Mouse (Mus musculus) liver, embryonic 11.5 days (tissue): ENCODE measurements around the gene Islr. TPM values are rescaled to one million over a fixed set of nuclear protein-coding genes. Genes with fewer than 3 reads are reported as not detected.

Source experiments
- ATAC-seq: fragments of 200-750 bp; cut with Nextera tagmentation; replicated peaks from 2 replicates; pipeline ENCODE4 v1.8.0; 2017; ENCODE audit warnings: moderate number of reproducible peaks, mild to moderate bottlenecking, moderate TSS enrichment, moderate library complexity; ENCODE audit not compliant: low FRiP score
- DNase-seq: peaks from one replicate; pipeline ENCODE4 v3.0.0-alpha.2; 2017; ENCODE audit warnings: low spot score
- H3K27ac ChIP-seq: fragments of 300-500 bp; sonication (generic); 2 replicates; pipeline ENCODE4 v1.5.1; 2014; ENCODE audit warnings: mild to moderate bottlenecking, low read depth, low read length, control low read depth
- H3K27me3 ChIP-seq: fragments of 300-500 bp; sonication (generic); replicated peaks from 2 replicates; pipeline ENCODE4 v1.6.1; 2014; ENCODE audit warnings: low read length, mixed read lengths; ENCODE audit not compliant: control insufficient read depth, insufficient read depth
- H3K36me3 ChIP-seq: fragments of 300-500 bp; sonication (generic); 2 replicates; pipeline ENCODE4 v1.6.1; 2014; ENCODE audit warnings: mild to moderate bottlenecking, low read length, moderate library complexity, mixed read lengths; ENCODE audit not compliant: control insufficient read depth, insufficient read depth
- H3K4me1 ChIP-seq: fragments of 300-500 bp; sonication (generic); replicated peaks from 2 replicates; pipeline ENCODE4 v1.6.1; 2014; ENCODE audit warnings: low read length, mixed read lengths; ENCODE audit not compliant: control insufficient read depth, insufficient read depth
- H3K4me2 ChIP-seq: fragments of 300-500 bp; sonication (generic); 2 replicates; pipeline ENCODE4 v1.6.1; 2014; ENCODE audit warnings: mild to moderate bottlenecking, control low read depth, moderate library complexity
- H3K4me3 ChIP-seq: fragments of 300-500 bp; sonication (generic); 2 replicates; pipeline ENCODE4 v1.5.1; 2014; ENCODE audit warnings: low read depth, low read length, control low read depth
- H3K9ac ChIP-seq: fragments of 300-500 bp; sonication (generic); 2 replicates; pipeline ENCODE4 v1.6.1; 2014; ENCODE audit warnings: low read depth, low read length, control low read depth
- H3K9me3 ChIP-seq: fragments of 300-500 bp; sonication (generic); 2 replicates; pipeline ENCODE4 v1.6.1; 2016; ENCODE audit warnings: low read length, inconsistent platforms, mixed read lengths; ENCODE audit not compliant: control insufficient read depth
- WGBS: fragments of 180-500 bp; shearing (Covaris S2); extraction: QIAGEN DNeasy Blood & Tissue Kit; methylation state at CpG from one replicate; pipeline ENCODE4 v1.1.7; 2014; 5-methylcytosine and 5-hydroxymethylcytosine counted together
- polyA plus RNA-seq: library from polyadenylated mRNA; unstranded; fragments of >200 nt; fragmentation: Nextera tagmentation; extraction: Ambion mirVana; gene quantifications from 2 replicates; pipeline ENCODE4 v1.2.1, GENCODE M21; 2014

The Islr gene
- polyA plus RNA-seq, 1 experiment from 2014 or later = 8.5 TPM

GRCm38 (mm10) chr9:58247064-58247759, 43.1 kb upstream of the Islr start:
- Histone ChIP-seq H3K4me2 (peak overlapping the region; percentile 89), H3K27me3 (no peaks in the 10 kb centered on the region), H3K27ac (peak overlapping the region; percentile 79), H3K9me3 (no peaks in the 10 kb centered on the region), H3K4me1 (peaks cover 46% of the 10 kb centered on the region), H3K4me3 (peak overlapping the region; percentile 72), H3K9ac (peak overlapping the region; percentile 66), H3K36me3 (peaks cover 4% of the 10 kb centered on the region; the same call in 1 of the 2 replicates)
- 11% methylated on average over 25 of the region's 25 CpGs for WGBS
- ATAC-seq (peak; percentile 83), DNase-seq (peak; percentile 78)

GRCm38 (mm10) chr9:58246083-58246591, 42.0 kb upstream of the Islr start:
- Histone ChIP-seq H3K27me3 (no peaks in the 10 kb centered on the region), H3K9me3 (no peaks in the 10 kb centered on the region), H3K36me3 (peaks cover 4% of the 10 kb centered on the region; the same call in 1 of the 2 replicates), H3K4me3 (peak overlapping the region; percentile 72), H3K4me2 (peak overlapping the region; percentile 89), H3K9ac (no peak overlapping the region), H3K4me1 (peaks cover 56% of the 10 kb centered on the region), H3K27ac (no peak overlapping the region)
- peak; percentile 56 for ATAC-seq
- WGBS = 28% methylated on average over 4 of the region's 4 CpGs
- DNase-seq = no peak

GRCm38 (mm10) chr9:58243696-58244095, 39.6 kb upstream of the Islr start:
- DNase-seq (no peak), ATAC-seq (no peak)
- WGBS = 81% methylated on average over 6 of the region's 6 CpGs
- no peak overlapping the region for H3K4me3 ChIP-seq
- peaks cover 4% of the 10 kb centered on the region; the same call in 1 of the 2 replicates for H3K36me3 ChIP-seq
- H3K9me3 ChIP-seq = no peaks in the 10 kb centered on the region
- no peak overlapping the region for H3K9ac ChIP-seq
- peaks cover 46% of the 10 kb centered on the region for H3K4me1 ChIP-seq
- H3K27ac ChIP-seq = no peak overlapping the region
- H3K4me2 ChIP-seq = no peak overlapping the region
- H3K27me3 ChIP-seq = no peaks in the 10 kb centered on the region

DNA sequence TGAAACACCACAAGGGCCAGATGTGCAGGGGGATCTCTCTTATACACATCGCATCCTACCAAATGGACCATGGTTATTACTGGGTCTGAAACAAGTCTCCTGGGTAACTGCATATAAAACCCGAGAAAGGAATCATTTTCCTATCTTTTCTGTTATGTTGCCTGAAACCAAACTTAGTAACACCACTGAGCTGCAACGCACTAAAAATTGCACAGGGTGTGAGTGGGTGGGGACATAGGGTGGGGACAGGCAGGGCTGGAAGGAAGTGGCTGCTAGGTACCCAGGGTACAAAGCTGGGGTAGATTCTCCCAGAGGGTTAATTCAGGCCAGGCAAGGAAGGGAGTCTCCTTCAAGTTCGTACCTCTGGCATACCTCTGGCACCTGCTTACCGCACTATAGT, 38.6 kb upstream of the Islr start:
- ATAC-seq (no peak), DNase-seq (no peak)
- Histone ChIP-seq H3K36me3 (peaks cover 4% of the 10 kb centered on the region; the same call in 1 of the 2 replicates), H3K4me1 (peaks cover 42% of the 10 kb centered on the region), H3K27me3 (no peaks in the 10 kb centered on the region), H3K4me3 (no peak overlapping the region), H3K4me2 (no peak overlapping the region), H3K9me3 (no peaks in the 10 kb centered on the region), H3K9ac (no peak overlapping the region), H3K27ac (no peak overlapping the region)
- 74% methylated on average over 5 of the region's 5 CpGs for WGBS

DNA sequence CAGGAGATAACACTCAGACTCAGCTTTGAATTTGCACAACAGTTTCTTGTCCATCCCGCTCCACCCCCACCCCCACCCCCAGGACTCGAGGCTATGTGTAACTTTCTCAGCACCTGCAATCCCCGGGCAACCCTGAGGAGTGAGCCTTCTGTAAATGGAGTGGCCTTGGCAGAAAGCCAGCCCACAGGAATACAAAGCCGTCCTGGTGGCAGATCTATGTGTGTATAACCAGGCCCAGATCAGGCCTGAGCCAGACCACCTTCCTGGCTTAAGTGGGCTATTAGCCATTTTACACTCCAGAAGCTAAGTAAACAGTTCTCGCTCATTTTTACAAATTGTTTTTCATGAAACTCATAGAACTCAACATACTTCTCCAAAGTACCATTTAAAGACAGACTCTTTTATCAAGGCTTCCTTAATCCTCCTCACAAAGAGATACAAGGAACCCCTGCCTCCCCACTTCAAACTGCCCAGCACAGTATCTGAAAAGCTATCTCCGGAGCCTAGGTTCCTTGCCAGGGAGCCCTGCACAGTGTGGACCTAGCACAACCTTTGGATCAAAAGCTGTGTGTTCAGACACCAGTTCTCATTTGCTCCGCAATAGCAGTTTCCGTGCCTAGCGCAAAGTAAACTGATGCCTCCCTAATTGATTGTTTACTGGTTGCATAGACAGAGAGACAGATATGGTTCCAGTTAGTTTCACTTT, 37.8 kb upstream of the Islr start:
- no peak overlapping the region for H3K4me2 ChIP-seq
- H3K27me3 ChIP-seq = no peaks in the 10 kb centered on the region
- no peak overlapping the region; the same call in 1 of the 2 replicates for H3K27ac ChIP-seq
- 65% methylated on average over 9 of the region's 9 CpGs for WGBS
- peaks cover 4% of the 10 kb centered on the region; the same call in 1 of the 2 replicates for H3K36me3 ChIP-seq
- DNase-seq (no peak), ATAC-seq (no peak)
- H3K9me3 ChIP-seq = no peaks in the 10 kb centered on the region
- no peak overlapping the region for H3K9ac ChIP-seq
- H3K4me1 ChIP-seq = peaks cover 36% of the 10 kb centered on the region
- no peak overlapping the region for H3K4me3 ChIP-seq

- Histone ChIP-seq H3K27me3 (no peaks in the 10 kb centered on the region), H3K4me3 (no peak overlapping the region), H3K27ac (no peak overlapping the region), H3K4me2 (no peak overlapping the region), H3K36me3 (peaks cover 28% of the 10 kb centered on the region), H3K4me1 (no peaks in the 10 kb centered on the region; the same call in 1 of the 2 replicates), H3K9me3 (no peaks in the 10 kb centered on the region), H3K9ac (no peak overlapping the region)
- DNase-seq (no peak), ATAC-seq (no peak)
- WGBS = 93% methylated on average over 28 of the region's 28 CpGs
Measured at GRCm38 (mm10) chr9:58234502-58235015, 30.5 kb upstream of the Islr start.

GRCm38 (mm10) chr9:58232374-58232773, 28.3 kb upstream of the Islr start:
- 0 out of 2 replicates have a peak overlapping the region, but pooled peaks have one; percentile 50 for H3K27ac ChIP-seq
- 45% methylated on average over 5 of the region's 5 CpGs for WGBS
- H3K9me3 ChIP-seq = no peaks in the 10 kb centered on the region
- DNase-seq = no peak
- H3K4me3 ChIP-seq = no peak overlapping the region
- no peaks in the 10 kb centered on the region; the same call in 1 of the 2 replicates for H3K4me1 ChIP-seq
- H3K4me2 ChIP-seq = no peak overlapping the region
- no peak; the same call in 1 of the 2 replicates for ATAC-seq
- H3K9ac ChIP-seq = no peak overlapping the region
- no peaks in the 10 kb centered on the region for H3K27me3 ChIP-seq
- peaks cover 49% of the 10 kb centered on the region for H3K36me3 ChIP-seq

DNA sequence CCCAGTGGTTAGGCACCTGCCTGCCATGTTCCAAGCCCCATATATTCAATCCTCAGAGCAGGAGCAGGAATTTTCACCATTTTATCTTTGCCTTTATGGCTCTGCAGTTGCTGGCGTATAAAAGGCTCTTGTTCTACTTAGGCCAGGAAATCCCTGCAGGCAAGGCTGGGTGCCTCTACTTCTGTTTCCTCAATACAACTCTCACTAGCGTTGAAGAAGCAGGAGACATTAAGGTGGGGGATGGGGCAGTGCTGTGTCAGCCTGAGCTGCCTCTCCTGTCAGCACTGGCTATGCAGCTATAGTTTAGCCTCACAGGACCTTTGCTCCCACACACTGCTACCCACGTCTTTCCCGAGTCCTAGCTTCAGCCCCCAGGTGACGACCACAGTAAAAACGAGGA, 27.6 kb upstream of the Islr start:
- ATAC-seq (no peak), DNase-seq (no peak)
- Histone ChIP-seq H3K4me1 (no peaks in the 10 kb centered on the region; the same call in 1 of the 2 replicates), H3K4me3 (no peak overlapping the region), H3K27me3 (no peaks in the 10 kb centered on the region), H3K9me3 (no peaks in the 10 kb centered on the region), H3K4me2 (no peak overlapping the region), H3K9ac (no peak overlapping the region), H3K27ac (no peak overlapping the region), H3K36me3 (peaks cover 49% of the 10 kb centered on the region)
- 68% methylated on average over 6 of the region's 6 CpGs for WGBS
